Mouse (Mus musculus) A20 (cell line): ENCODE results near the gene Rwdd3.

Source experiments
- DNase-seq: peaks from one replicate; pipeline ENCODE4 v3.0.0-alpha.2; 2011; ENCODE audit warnings: low read depth, low spot score

Gene Rwdd3

GRCm38 (mm10) chr3:121160424-121160823 lies 11.1 kb downstream of the Rwdd3 start:
- DNase-seq: no peak

GRCm38 (mm10) chr3:121159566-121159965 lies 11.9 kb downstream of the Rwdd3 start:
- DNase-seq: no peak

- no peak for DNase-seq
Observed at GRCm38 (mm10) chr3:121158901-121159351, 12.6 kb downstream of the Rwdd3 start.

GRCm38 (mm10) chr3:121157546-121158330 lies 13.8 kb downstream of the Rwdd3 start:
- no peak for DNase-seq

GRCm38 (mm10) chr3:121156451-121157186 lies 14.9 kb downstream of the Rwdd3 start:
- no peak for DNase-seq

- no peak for DNase-seq
Observed at GRCm38 (mm10) chr3:121156043-121156442, 15.5 kb downstream of the Rwdd3 start.

GRCm38 (mm10) chr3:121133937-121134336 lies 37.6 kb downstream of the Rwdd3 start:
- DNase-seq: no peak

- no peak for DNase-seq
Observed at GRCm38 (mm10) chr3:121133039-121133438, 38.5 kb downstream of the Rwdd3 start.

- DNase-seq: no peak
Observed at GRCm38 (mm10) chr3:121127171-121127570, 44.3 kb downstream of the Rwdd3 start.

GRCm38 (mm10) chr3:121126476-121126875 lies 45.0 kb downstream of the Rwdd3 start:
- DNase-seq: no peak

GRCm38 (mm10) chr3:121121072-121121471 lies 50.4 kb downstream of the Rwdd3 start:
- no peak for DNase-seq

GRCm38 (mm10) chr3:121116590-121116989 lies 54.9 kb downstream of the Rwdd3 start:
- DNase-seq: no peak

GRCm38 (mm10) chr3:121116067-121116466 lies 55.4 kb downstream of the Rwdd3 start:
- no peak for DNase-seq

- DNase-seq: no peak
Observed at GRCm38 (mm10) chr3:121111068-121111467, 60.4 kb downstream of the Rwdd3 start.

GRCm38 (mm10) chr3:121110430-121110829 lies 61.1 kb downstream of the Rwdd3 start:
- DNase-seq: no peak

- no peak for DNase-seq
Observed at GRCm38 (mm10) chr3:121107481-121107880, 64.0 kb downstream of the Rwdd3 start.

GRCm38 (mm10) chr3:121105408-121105708 lies 66.1 kb downstream of the Rwdd3 start:
- no peak for DNase-seq
